Mouse (Mus musculus): ENCODE measurements around the gene Agtpbp1. TPM values are rescaled to one million over a fixed set of nuclear protein-coding genes. Genes with fewer than 3 reads are reported as not detected.
"Not testable (repeated sequence)": the region's sequence is repeated elsewhere in the genome, so short reads cannot be mapped to it uniquely, and the experiment has no call there.

Agtpbp1 gene
- polyA plus RNA-seq, 1 experiment from 2014 or later = 43.7 TPM

DNA sequence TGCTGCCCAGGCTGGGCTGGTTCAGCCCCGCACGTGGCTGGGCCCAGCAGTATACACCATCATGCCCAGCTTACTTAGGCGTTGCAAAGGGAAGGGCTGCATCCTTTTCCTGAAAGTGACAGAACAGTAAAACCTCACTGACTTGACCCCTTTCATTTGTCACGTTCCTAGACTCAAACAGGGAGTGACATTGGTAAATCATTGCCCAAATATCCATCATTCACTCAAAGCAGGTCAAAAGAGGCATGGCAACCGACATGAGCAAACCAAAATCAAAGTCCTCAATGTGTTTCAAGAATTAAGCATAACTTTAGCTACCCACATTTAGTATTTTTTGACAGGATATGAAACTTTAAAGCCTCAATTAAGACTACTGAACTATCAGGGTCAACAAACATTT, 86.8 kb downstream of the Agtpbp1 start:
- Histone ChIP-seq H3K4me2 (replicated peaks) (no peak overlapping the region), H3K27me3 (no peaks in the 10 kb centered on the region), H3K4me1 (replicated peaks) (peaks cover 12% of the 10 kb centered on the region), H3K9ac (replicated peaks) (no peak overlapping the region), H3K36me3 (peaks cover 39% of the 10 kb centered on the region), H3K4me3 (replicated peaks) (no peak overlapping the region), H3K27ac (no peak overlapping the region), H3K9me3 (no peaks in the 10 kb centered on the region)
- ATAC-seq = no peak
- WGBS = 90% methylated on average over 5 of the region's 5 CpGs

DNA sequence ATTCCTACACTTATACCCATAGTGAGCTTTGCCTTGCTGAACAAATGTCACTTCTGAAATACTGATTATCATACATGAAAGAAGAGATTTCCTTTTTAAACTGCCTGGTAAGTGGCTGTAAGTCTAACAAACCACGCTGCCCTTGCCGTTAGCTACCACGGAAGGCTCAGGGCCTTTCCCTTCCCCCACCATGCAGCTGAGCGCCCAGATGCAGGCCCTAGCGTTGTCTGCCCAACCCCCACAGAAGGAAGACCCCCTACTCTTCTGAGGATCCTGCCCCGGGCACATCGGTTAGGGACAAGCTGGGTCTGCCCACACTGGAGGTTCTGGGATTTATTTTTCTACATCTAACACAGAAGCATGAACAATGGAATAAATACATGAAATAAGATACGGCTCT, 89.2 kb downstream of the Agtpbp1 start:
- ATAC-seq = peak; percentile 40; the same call in 1 of the 2 replicates

GRCm38 (mm10) chr13:59494619-59495262, 90.3 kb downstream of the Agtpbp1 start:
- Histone ChIP-seq H3K4me3 (replicated peaks) (no peak overlapping the region), H3K9me3 (no peaks in the 10 kb centered on the region), H3K36me3 (peaks cover 28% of the 10 kb centered on the region), H3K4me1 (replicated peaks) (peaks cover 12% of the 10 kb centered on the region), H3K27ac (peak overlapping the region; percentile 15; the same call in 1 of the 2 replicates), H3K9ac (replicated peaks) (no peak overlapping the region), H3K4me2 (replicated peaks) (no peak overlapping the region), H3K27me3 (no peaks in the 10 kb centered on the region)
- peak; percentile 63 for ATAC-seq
- 74% methylated on average over 5 of the region's 5 CpGs for WGBS

More for the DNA sequence above, 89.2 kb downstream of the Agtpbp1 start:
- Histone ChIP-seq H3K4me2 (replicated peaks) (no peak overlapping the region), H3K9me3 (no peaks in the 10 kb centered on the region), H3K27me3 (no peaks in the 10 kb centered on the region), H3K36me3 (peaks cover 36% of the 10 kb centered on the region), H3K9ac (replicated peaks) (peak overlapping the region; percentile 41; the same call in 1 of the 2 replicates), H3K4me1 (replicated peaks) (peaks cover 12% of the 10 kb centered on the region), H3K4me3 (replicated peaks) (no peak overlapping the region), H3K27ac (peak overlapping the region; percentile 79)
- WGBS = 25% methylated on average over 8 of the region's 8 CpGs

DNA sequence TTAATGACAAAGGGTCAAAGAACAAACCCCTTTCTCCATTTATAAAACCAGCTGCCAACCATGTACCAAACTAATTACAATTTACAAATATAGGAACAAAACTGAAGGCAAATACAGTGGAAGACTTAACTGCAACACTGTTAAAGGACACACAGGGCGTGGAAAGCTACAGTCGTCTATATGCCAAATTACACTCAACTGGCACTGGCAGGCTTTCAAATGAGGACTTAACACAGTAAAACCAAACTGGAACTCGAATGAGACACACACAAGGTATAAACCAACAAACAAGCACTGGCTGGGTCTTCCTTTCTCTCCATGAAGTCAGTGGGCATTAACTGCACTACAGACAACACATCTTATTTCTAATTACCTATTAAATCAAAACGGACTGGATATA, 94.3 kb downstream of the Agtpbp1 start:
- no peak overlapping the region for H3K27ac ChIP-seq
- H3K9me3 ChIP-seq = no peaks in the 10 kb centered on the region
- H3K9ac ChIP-seq (replicated peaks) = no peak overlapping the region
- H3K36me3 ChIP-seq = peaks cover 15% of the 10 kb centered on the region
- no peak overlapping the region for H3K4me3 ChIP-seq (replicated peaks)
- ATAC-seq = no peak
- WGBS = 73% methylated on average over 4 of the region's 4 CpGs
- no peaks in the 10 kb centered on the region for H3K27me3 ChIP-seq
- H3K4me1 ChIP-seq (replicated peaks) = peaks cover 6% of the 10 kb centered on the region
- no peak overlapping the region for H3K4me2 ChIP-seq (replicated peaks)

DNA sequence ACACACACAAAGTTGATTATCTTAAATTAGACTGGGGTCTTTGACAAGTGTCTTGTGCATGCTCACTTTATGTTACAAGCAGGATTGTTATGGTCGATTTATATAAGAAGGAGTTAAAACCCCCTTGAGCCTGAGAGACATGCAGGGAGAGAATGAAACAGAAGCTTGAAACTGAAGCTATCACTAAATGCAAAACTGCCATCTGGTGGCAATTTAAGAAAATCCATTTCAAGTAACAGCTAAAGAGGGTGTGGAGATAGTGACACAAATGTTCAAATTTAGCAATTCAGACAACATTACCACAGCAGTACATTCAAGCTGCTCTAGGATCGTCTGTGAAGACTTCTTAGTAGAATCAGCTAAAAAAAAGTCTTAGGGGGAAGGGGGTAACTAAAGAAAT, 95.9 kb downstream of the Agtpbp1 start:
- Histone ChIP-seq H3K4me3 (replicated peaks) (no peak overlapping the region), H3K9me3 (no peaks in the 10 kb centered on the region), H3K4me1 (replicated peaks) (no peaks in the 10 kb centered on the region), H3K27ac (no peak overlapping the region; the same call in 1 of the 2 replicates), H3K36me3 (peaks cover 5% of the 10 kb centered on the region), H3K9ac (replicated peaks) (no peak overlapping the region), H3K4me2 (replicated peaks) (no peak overlapping the region), H3K27me3 (no peaks in the 10 kb centered on the region)
- no peak for ATAC-seq
- 55% methylated on average over 2 of the region's 2 CpGs for WGBS

- 93% methylated on average over 8 of the region's 8 CpGs for WGBS
- H3K27ac ChIP-seq = no peak overlapping the region
- no peaks in the 10 kb centered on the region for H3K4me1 ChIP-seq (replicated peaks)
- H3K9ac ChIP-seq (replicated peaks) = no peak overlapping the region
- no peak overlapping the region for H3K4me3 ChIP-seq (replicated peaks)
- no peak for ATAC-seq
- no peak overlapping the region for H3K4me2 ChIP-seq (replicated peaks)
- H3K27me3 ChIP-seq = no peaks in the 10 kb centered on the region
- 0 out of 2 replicates have a peak, but pooled peaks cover under 1% of the 10 kb centered on the region for H3K36me3 ChIP-seq
- H3K9me3 ChIP-seq = no peaks in the 10 kb centered on the region
Observed at GRCm38 (mm10) chr13:59487287-59487686, 97.7 kb downstream of the Agtpbp1 start.

GRCm38 (mm10) chr13:59486243-59486642, 98.8 kb downstream of the Agtpbp1 start:
- 94% methylated on average over 5 of the region's 5 CpGs for WGBS
- Histone ChIP-seq H3K9ac (replicated peaks) (no peak overlapping the region), H3K9me3 (no peaks in the 10 kb centered on the region), H3K4me1 (replicated peaks) (no peaks in the 10 kb centered on the region), H3K4me3 (replicated peaks) (no peak overlapping the region), H3K4me2 (replicated peaks) (no peak overlapping the region), H3K36me3 (no peaks in the 10 kb centered on the region), H3K27me3 (no peaks in the 10 kb centered on the region), H3K27ac (no peak overlapping the region)
- ATAC-seq = no peak

- Histone ChIP-seq H3K4me1 (replicated peaks) (no peaks in the 10 kb centered on the region), H3K4me3 (replicated peaks) (no peak overlapping the region), H3K4me2 (replicated peaks) (no peak overlapping the region), H3K36me3 (no peaks in the 10 kb centered on the region), H3K9ac (replicated peaks) (no peak overlapping the region), H3K9me3 (no peaks in the 10 kb centered on the region), H3K27me3 (no peaks in the 10 kb centered on the region), H3K27ac (no peak overlapping the region)
- WGBS = 86% methylated on average over 7 of the region's 7 CpGs
- ATAC-seq = no peak
Observed at GRCm38 (mm10) chr13:59485456-59485855, 99.6 kb downstream of the Agtpbp1 start.

DNA sequence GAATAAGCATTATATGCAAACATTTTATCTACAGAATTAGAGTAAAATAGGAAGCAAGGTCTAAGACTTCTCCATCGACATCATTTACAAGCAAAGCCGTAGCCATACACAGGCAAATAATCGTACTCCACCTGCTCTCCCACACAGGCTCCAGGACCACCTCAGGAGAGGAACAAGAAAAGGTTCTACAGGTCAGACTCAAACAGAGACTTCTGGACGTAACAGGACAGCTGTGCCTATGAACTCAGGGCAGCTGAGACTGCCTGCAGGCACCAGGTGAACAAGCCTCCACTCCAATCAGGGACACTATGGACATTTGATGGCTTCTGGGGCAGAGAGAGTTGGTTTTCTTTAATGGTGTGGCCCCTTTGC, 103.6 kb downstream of the Agtpbp1 start:
- H3K9ac ChIP-seq (replicated peaks) = no peak overlapping the region
- no peak for ATAC-seq
- no peaks in the 10 kb centered on the region for H3K4me1 ChIP-seq (replicated peaks)
- no peak overlapping the region for H3K4me2 ChIP-seq (replicated peaks)
- H3K4me3 ChIP-seq (replicated peaks) = no peak overlapping the region
- H3K27me3 ChIP-seq = no peaks in the 10 kb centered on the region
- H3K9me3 ChIP-seq = no peaks in the 10 kb centered on the region
- peaks cover 12% of the 10 kb centered on the region for H3K36me3 ChIP-seq
- no peak overlapping the region for H3K27ac ChIP-seq
- 90% methylated on average over 4 of the region's 4 CpGs for WGBS

DNA sequence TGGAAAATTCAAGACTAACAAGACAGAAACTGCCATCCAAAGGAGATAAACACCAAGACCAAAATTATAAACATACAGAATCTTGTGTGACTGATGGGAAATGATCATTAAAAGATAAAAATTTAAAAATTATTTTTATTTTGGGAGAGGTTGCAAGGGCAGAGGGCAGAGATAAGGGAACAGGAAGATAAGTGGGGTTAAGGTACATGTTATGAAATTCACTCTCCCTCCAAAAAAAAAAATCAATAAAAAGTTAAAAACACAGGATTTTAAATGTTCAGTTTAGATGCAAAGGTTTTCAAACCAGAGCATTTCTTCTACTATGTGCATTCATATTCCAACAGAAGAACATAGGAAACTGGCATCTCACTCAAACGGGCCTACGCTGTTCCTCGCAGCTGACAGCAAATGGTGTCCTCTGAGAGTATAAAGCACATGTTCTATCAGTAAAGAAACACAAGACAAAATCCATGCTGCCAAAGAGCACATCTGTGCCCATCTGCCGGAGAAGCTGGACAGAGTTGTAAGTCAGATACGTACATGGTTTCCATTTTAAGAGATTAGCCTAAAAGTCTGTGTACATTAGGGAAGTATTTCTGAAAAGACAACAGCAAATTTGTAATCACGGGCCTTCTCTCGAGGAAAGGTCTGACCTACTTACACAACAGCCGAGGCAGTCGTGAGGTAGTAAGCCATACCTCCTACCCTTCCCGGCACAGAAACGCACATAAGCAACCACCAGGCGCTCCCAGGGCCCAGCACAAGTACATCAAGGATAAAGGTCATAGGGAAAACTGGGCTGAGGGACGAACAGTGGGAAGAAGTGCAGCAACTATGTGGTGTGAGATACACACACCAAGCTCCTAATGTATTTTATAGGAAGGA, 104.2 kb downstream of the Agtpbp1 start:
- H3K36me3 ChIP-seq = peaks cover 17% of the 10 kb centered on the region
- H3K27ac ChIP-seq = no peak overlapping the region
- H3K9me3 ChIP-seq = no peaks in the 10 kb centered on the region
- no peak overlapping the region for H3K9ac ChIP-seq (replicated peaks)
- no peak overlapping the region for H3K4me2 ChIP-seq (replicated peaks)
- H3K4me3 ChIP-seq (replicated peaks) = no peak overlapping the region
- WGBS = 90% methylated on average over 13 of the region's 13 CpGs
- ATAC-seq = no peak
- H3K27me3 ChIP-seq = no peaks in the 10 kb centered on the region
- H3K4me1 ChIP-seq (replicated peaks) = no peaks in the 10 kb centered on the region

- H3K4me1 ChIP-seq (replicated peaks); H3K27me3 ChIP-seq; H3K4me3 ChIP-seq (replicated peaks); H3K4me2 ChIP-seq (replicated peaks); H3K27ac ChIP-seq; ATAC-seq; H3K9ac ChIP-seq (replicated peaks); H3K9me3 ChIP-seq: not testable (repeated sequence)
- 90% methylated on average over 7 of the region's 7 CpGs for WGBS
- H3K36me3 ChIP-seq = peaks cover 31% of the 10 kb centered on the region
Observed at GRCm38 (mm10) chr13:59477928-59478327, 107.1 kb downstream of the Agtpbp1 start.

DNA sequence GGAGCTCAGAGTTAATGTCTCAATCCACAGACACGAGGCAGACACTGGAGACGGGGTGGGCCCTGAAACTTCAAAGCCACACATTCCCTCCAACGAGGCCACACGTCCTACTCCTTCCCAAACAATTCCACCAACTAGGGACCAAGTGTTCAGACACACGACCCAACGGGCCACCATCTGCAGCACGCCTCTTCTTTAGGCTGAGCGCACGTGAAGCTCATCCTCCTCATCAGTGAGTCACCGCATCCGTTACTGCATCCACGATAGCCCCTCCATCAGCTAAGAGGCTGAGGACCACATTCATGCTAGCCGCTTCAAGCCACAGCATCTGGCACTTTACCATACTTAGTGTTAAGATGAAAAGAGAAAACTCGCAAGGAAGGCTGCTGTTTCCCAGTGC, 107.6 kb downstream of the Agtpbp1 start:
- H3K36me3 ChIP-seq = peaks cover 31% of the 10 kb centered on the region
- H3K4me3 ChIP-seq (replicated peaks) = no peak overlapping the region
- no peaks in the 10 kb centered on the region for H3K27me3 ChIP-seq
- H3K27ac ChIP-seq = no peak overlapping the region
- H3K4me1 ChIP-seq (replicated peaks) = no peaks in the 10 kb centered on the region
- 90% methylated on average over 14 of the region's 14 CpGs for WGBS
- no peak overlapping the region for H3K4me2 ChIP-seq (replicated peaks)
- no peaks in the 10 kb centered on the region for H3K9me3 ChIP-seq
- no peak overlapping the region for H3K9ac ChIP-seq (replicated peaks)
- no peak for ATAC-seq
